Mouse (Mus musculus): Measurements from ENCODE around the gene Plekhm2. TPM values are rescaled to one million over a fixed set of nuclear protein-coding genes. Genes with fewer than 3 reads are reported as not detected.

Plekhm2 gene
- polyA plus RNA-seq, 1 experiment from 2014 or later, result 7.6 TPM

GRCm38 (mm10) chr4:141576404-141576803 lies 88.3 kb downstream of the Plekhm2 start:
- H3K9ac ChIP-seq (replicated peaks), result no peak overlapping the region
- ATAC-seq (replicated peaks), result no peak
- H3K36me3 ChIP-seq, result no peaks in the 10 kb centered on the region
- H3K27me3 ChIP-seq, result no peaks in the 10 kb centered on the region
- H3K9me3 ChIP-seq, result no peaks in the 10 kb centered on the region
- peaks cover 4% of the 10 kb centered on the region; the same call in 1 of the 2 replicates for H3K4me1 ChIP-seq
- 86% methylated on average over 11 of the region's 11 CpGs for WGBS
- H3K4me3 ChIP-seq, result no peak overlapping the region
- no peak overlapping the region for H3K4me2 ChIP-seq (replicated peaks)
- no peak overlapping the region for H3K27ac ChIP-seq (replicated peaks)

Other genes starting within 250 kb of the Plekhm2 start
- not detected in 2 replicates for gene Clcnkb, start 248.9 kb downstream of the Plekhm2 start, polyA plus RNA-seq (2015; fragmentation: Nextera tagmentation; extraction: Ambion mirVana)
- gene Hspb7, start 244.1 kb downstream of the Plekhm2 start, polyA plus RNA-seq (2015; fragmentation: Nextera tagmentation; extraction: Ambion mirVana), result 0.09 TPM in 1 of 2 replicates, not detected in the other
- 0.20 TPM in 1 of 2 replicates, not detected in the other for gene Srarp, start 228.8 kb downstream of the Plekhm2 start, polyA plus RNA-seq (2015; fragmentation: Nextera tagmentation; extraction: Ambion mirVana)
- gene Zbtb17, start 220.2 kb downstream of the Plekhm2 start, polyA plus RNA-seq (2015; fragmentation: Nextera tagmentation; extraction: Ambion mirVana), result 61.8 and 65.6 TPM in 2 replicates
- 18.5 and 18.9 TPM in 2 replicates for gene Spen, start 126.3 kb downstream of the Plekhm2 start, polyA plus RNA-seq (2015; fragmentation: Nextera tagmentation; extraction: Ambion mirVana)
- gene Fblim1, start 58.8 kb downstream of the Plekhm2 start, polyA plus RNA-seq (2015; fragmentation: Nextera tagmentation; extraction: Ambion mirVana), result 17.4 and 22.6 TPM in 2 replicates
- gene Tmem82, start 46.3 kb downstream of the Plekhm2 start, polyA plus RNA-seq (2015; fragmentation: Nextera tagmentation; extraction: Ambion mirVana), result 0.17 TPM in 2 replicates
- 0.06 and 0.14 TPM in 2 replicates for gene Slc25a34, start 41.1 kb downstream of the Plekhm2 start, polyA plus RNA-seq (2015; fragmentation: Nextera tagmentation; extraction: Ambion mirVana)
- gene Rsc1a1, start 20.7 kb upstream of the Plekhm2 start, polyA plus RNA-seq (2015; fragmentation: Nextera tagmentation; extraction: Ambion mirVana), result not detected in 2 replicates
- gene Ddi2, start 58.5 kb upstream of the Plekhm2 start, polyA plus RNA-seq (2015; fragmentation: Nextera tagmentation; extraction: Ambion mirVana), result 14.6 and 15.3 TPM in 2 replicates
- not detected in 2 replicates for gene Agmat, start 81.8 kb upstream of the Plekhm2 start, polyA plus RNA-seq (2015; fragmentation: Nextera tagmentation; extraction: Ambion mirVana)
- gene Dnajc16, start 126.0 kb upstream of the Plekhm2 start, polyA plus RNA-seq (2015; fragmentation: Nextera tagmentation; extraction: Ambion mirVana), result 5.2 and 5.3 TPM in 2 replicates
- gene Casp9, start 128.7 kb upstream of the Plekhm2 start, polyA plus RNA-seq (2015; fragmentation: Nextera tagmentation; extraction: Ambion mirVana), result 14.9 and 18.2 TPM in 2 replicates
- gene Cela2a, start 161.3 kb upstream of the Plekhm2 start, polyA plus RNA-seq (2015; fragmentation: Nextera tagmentation; extraction: Ambion mirVana), result not detected in 2 replicates
- not detected in 2 replicates for gene Ctrc, start 181.5 kb upstream of the Plekhm2 start, polyA plus RNA-seq (2015; fragmentation: Nextera tagmentation; extraction: Ambion mirVana)
- 82.8 and 84.3 TPM in 2 replicates for gene Efhd2, start 210.0 kb upstream of the Plekhm2 start, polyA plus RNA-seq (2015; fragmentation: Nextera tagmentation; extraction: Ambion mirVana)